Mouse (Mus musculus): Measurements from ENCODE around the gene Cdk8.
"Not testable (repeated sequence)": the region's sequence is repeated elsewhere in the genome, so short reads cannot be mapped to it uniquely, and the experiment has no call there.

GRCm38 (mm10) chr5:146185204-146185603 is 45.8 kb upstream of the Cdk8 start, which contains the start of gene 1700001J03Rik:
- not testable (repeated sequence) for TF ChIP-seq CTCF (IDR thresholded peaks at IDR 0.05; ENCODE audit: borderline replicate concordance, control insufficient read depth, extremely low read depth, insufficient read depth, low read length, poor library complexity); POLR2A (IDR thresholded peaks at IDR 0.05; ENCODE audit: control insufficient read depth, extremely low read depth, insufficient read depth, low read length, poor library complexity)
